Mouse (Mus musculus) testis, adult 2 months (tissue): Measurements from ENCODE around the gene Twsg1.

ENCODE experiments used
- CTCF ChIP-seq: fragments of 200-500 bp; IDR thresholded peaks from 2 replicates; pipeline ENCODE4 v1.5.1; 2012; ENCODE audit warnings: low read depth, mild to moderate bottlenecking, inconsistent platforms, low read length, moderate library complexity; ENCODE audit not compliant: control insufficient read depth, insufficient read depth, insufficient replicate concordance
- POLR2A ChIP-seq: fragments of 200-500 bp; IDR thresholded peaks from 2 replicates; pipeline ENCODE4 v1.6.1; 2012; ENCODE audit warnings: low read depth, mild to moderate bottlenecking, inconsistent platforms, low read length, moderate library complexity; ENCODE audit not compliant: control insufficient read depth

GRCm38 (mm10) chr17:65939461-65940192 lies 11.4 kb downstream of the Twsg1 start:
- TF ChIP-seq POLR2A = no peak
- TF ChIP-seq CTCF = no peak
